Mouse (Mus musculus) layer of hippocampus, adult 8-10 months (tissue): ENCODE results near the gene 1500011B03Rik. TPM values are rescaled to one million over a fixed set of nuclear protein-coding genes. Genes with fewer than 3 reads are reported as not detected.
A peak's percentile ranks its signal among the peaks of the same experiment; 100 is the strongest.
"Not testable (repeated sequence)": the region's sequence is repeated elsewhere in the genome, so short reads cannot be mapped to it uniquely, and the experiment has no call there.

Experiments
- DNase-seq, 2 experiments: peaks; one replicate each; pipeline ENCODE4 v3.0.0; 2022; ENCODE audit warnings: low spot score in 2 of 2
- total RNA-seq, 4 experiments: library from RNA; stranded (reverse); gene quantifications; 2 replicates each; pipeline ENCODE4 v1.2.4; 2022

The 1500011B03Rik gene
- 100 to 1,000 TPM; 133 to 155 (median 137) TPM for total RNA-seq

DNA sequence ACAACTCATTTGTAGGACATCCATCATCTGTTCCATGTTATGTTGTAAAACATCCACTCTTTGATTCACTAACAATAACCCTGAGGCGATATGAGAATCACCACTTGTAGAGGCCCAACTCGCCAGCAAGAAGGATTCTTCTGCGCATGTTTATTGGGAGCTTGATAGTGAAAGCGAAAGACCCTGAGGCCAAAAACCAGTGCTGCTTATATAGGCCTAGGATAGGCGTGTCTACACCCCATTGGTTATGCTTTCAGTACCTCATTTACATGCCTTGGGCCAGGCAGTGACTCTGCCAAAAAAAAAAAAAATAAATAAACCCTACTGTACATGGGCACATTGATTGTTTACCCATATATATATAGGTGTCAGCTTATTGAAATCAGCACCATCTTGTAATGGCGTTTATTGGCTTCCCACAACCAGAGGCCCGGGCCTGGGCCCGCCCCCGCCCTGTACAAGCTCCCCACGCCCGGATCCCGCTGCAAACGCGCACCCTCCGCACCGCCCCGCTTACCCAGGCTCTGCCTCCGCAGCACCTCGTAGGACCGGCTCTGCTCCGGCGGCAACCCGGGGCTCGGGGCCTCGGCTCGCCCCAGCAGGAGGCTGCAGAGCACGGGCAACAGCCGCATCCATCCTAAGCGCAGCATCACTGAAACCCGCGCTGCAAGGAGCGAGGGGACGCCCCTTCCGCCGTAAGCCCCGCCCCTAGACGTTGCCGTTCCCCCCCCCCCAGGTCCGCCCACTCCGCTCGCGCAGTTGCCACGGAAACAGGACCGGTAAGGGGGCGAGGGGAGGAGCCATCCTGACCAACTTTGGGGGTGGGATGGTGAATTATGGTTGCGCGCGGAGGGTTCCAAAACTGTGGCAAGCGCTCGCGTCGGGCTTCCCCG lies at the start of gene 1500011B03Rik:
Gene 1500011B03Rik, minus strand, starts transcription at position 673 of the 893 bp plus-strand sequence.
- DNase-seq, result peak; percentile 54 to 69

GRCm38 (mm10) chr5:114865279-114865678 lies 42.0 kb upstream of the 1500011B03Rik start:
- DNase-seq, result no peak

DNA sequence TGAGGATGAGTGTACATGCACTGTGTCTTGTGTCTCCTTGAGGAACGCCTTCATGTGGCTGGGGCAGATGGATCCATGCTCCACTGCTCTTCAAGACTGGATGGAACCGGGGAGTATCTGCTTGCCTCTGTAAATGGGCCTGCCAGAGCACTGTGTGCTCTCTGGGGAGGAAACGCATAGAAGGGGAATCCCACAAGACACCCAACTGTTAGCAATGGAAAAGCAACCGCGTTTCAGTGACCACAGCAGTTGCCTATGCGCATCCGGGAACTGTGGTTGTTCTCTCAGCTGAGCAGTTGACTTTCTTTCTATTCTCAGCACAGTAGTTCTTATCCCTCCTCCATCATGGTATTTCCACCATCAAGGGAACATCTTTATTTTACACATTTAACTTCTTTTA lies 41.5 kb upstream of the 1500011B03Rik start:
- DNase-seq, result no peak

DNA sequence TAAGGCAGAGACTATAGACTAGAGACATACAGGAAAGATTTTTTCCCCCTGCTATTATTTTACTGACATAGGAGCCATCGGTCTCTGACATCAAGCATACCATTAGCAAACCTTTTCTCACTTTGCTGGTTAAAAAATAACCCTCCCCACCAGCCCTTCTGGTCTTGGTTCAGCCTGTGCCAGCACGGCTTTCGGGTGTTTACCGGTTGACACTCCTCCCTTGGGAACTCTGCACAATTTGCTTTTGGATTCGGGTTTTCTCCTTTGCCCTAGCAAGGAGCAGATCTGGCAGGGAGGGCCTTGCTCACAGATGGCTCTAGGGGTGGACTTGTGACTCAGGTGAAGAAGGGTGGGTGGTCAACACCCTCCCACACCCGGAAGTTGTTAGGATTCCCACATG lies 38.5 kb upstream of the 1500011B03Rik start:
- no peak for DNase-seq

GRCm38 (mm10) chr5:114859253-114859652 lies 36.0 kb upstream of the 1500011B03Rik start:
- peak; percentile 38 to 72 for DNase-seq

DNA sequence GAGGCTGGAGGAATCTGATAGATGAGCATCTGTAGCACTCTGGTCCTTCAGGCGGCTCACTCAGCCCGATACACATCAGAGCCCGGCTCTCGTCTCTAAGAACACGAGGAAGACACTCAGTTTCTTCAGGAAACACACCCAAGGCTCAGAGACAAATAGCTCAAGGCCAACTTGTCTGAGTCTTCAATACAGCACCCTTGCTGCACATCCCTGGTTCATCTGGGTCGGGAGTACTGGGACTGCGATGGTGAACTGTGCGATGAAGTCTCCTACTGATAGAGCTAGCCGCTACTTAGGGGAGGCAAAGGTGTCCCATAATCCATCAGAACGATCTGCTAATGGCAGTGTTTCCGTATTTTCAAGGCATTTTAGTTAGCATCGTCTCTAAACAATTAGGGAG lies 35.3 kb upstream of the 1500011B03Rik start, which contains the start of gene Gm9936:
Gene Gm9936, minus strand, starts transcription at position 101 of the 400 bp plus-strand sequence.
- no peak for DNase-seq

DNA sequence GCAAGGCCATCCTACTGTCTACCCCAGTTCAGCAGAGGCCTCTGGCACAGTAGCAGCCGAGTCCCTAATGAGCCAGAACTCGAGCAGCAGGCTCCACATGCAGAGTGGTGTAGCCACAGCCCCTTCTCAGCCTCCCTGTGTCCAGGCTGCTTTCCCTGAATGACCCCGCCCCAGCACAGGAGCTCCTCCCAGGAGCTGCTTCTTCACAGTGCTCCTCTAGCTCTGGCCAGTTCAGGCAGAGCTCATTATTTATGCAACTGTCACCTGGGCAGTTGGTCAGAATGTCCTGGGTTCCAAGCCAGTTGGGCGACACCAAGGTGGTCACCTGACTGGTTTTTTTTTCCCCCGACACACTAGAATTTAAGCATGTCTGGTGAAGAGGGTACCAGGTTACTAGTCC lies 30.1 kb upstream of the 1500011B03Rik start, which contains the start of gene 4930519G04Rik:
Gene 4930519G04Rik, plus strand, starts transcription at position 301 of the 400 bp plus-strand sequence.
- DNase-seq, result not testable (repeated sequence)

DNA sequence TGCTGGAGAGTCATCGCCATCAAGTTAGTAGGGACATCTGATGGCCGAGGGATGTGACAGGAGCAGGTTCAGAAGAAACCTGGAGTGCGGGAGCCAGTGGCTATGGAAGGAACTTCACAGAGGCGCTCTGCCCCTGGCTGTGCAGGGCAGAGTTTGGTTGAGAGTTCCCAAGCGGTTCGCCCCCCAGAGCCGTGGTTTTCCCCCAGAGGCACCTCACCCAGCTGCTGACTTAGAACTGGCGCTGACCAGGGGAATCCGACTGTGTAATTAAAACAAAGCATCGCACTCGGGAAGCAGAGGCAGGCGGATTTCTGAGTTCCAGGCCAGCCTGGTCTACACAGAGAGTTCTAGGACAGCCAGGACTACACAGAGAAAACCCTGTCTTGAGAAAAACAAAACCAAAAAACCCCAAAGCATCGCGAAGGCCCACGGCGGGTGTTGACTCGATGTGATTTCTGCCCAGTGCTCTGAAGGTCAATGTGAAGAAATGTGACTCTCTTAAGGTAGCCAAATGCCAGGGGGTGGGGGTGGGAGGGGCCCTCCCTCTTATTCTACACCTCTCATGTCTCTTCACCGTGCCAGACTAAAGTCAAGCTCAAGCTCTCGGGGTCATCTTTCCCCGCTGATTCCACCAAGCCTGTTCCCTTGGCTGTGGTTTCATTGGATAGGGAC lies 28.4 kb upstream of the 1500011B03Rik start:
- DNase-seq, result no peak

- not testable (repeated sequence) for DNase-seq
Measured at GRCm38 (mm10) chr5:114844371-114844770, 21.1 kb upstream of the 1500011B03Rik start.

- DNase-seq, result no peak
Measured at GRCm38 (mm10) chr5:114842674-114843073, 19.4 kb upstream of the 1500011B03Rik start.

DNA sequence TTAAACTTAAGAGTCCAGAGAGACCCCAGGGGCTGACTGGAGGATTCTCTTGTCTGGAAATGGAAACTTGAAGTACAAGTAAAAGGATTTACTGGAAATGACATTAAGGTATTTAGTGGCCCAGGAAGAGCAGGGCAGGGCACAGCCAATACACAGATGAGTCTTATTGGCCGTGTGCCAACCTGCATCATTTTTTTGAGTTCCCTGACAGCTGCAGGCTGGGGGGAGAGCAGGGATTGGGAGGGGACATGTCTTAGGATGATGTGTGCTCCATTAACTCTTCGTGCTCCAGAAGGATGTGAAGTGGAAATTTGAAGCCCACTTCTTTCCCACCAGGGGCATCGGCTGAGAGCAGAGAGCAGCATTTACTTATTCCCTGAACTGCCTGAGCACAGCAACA lies 18.9 kb upstream of the 1500011B03Rik start:
- not testable (repeated sequence) for DNase-seq

DNA sequence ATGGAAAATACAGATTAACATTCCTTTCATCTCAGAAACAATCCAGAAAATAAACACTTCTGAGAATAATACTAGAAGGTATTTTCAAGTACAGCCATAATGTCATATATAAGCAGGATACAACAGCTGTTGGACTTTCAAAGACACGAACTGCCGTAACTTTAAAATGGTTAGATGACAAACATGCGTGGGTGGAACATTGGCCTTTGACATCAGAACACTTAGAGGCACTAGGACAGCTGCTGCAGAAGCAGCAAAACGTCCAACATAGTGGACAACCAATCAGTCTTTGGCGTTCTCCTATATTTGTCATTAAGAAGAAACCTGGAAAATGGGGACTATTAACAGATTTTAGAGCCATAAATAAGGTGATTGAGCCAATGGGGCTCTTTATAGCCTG lies 17.2 kb upstream of the 1500011B03Rik start:
- DNase-seq, result not testable (repeated sequence)

DNA sequence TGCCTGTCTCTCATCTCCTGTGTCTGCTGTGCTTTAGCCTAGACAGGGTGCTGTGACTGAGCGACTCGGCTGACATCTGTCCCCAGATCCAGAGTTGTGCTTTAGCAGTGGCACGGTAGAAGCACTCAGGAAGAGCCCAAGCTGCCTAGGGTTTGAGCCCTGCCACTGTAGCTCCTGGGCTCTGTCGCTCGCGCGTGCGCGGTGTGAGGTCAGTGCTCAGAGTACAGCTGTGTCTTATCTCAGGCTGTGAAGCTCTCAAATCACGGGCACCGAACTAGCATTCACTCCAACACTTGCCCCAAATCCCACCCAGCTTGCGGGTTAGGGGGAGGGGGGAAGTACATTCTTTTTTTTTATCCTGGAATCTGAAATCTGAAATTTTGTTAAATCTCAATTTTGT lies 13.6 kb upstream of the 1500011B03Rik start:
- DNase-seq, result no peak

DNA sequence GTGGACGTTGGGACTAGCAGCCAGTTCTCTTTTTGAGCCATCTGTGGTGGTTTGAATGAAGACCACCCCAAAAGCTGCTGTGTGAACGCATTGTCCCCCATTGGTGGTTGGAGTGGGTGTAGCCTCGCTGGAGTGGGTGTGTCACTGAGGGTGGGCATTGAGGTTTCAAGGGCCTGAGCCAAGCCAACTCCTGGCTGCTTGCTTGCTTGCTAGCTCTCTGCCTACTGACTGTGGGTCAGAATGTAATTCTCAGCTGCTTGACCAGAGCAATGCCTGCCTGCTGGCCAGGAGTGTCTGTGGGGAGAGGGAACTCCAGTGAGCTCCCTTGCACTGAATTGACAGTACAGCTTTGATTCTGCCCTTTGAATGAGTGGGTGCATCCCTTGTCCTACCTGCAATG lies 6.5 kb upstream of the 1500011B03Rik start:
- DNase-seq, result no peak

DNA sequence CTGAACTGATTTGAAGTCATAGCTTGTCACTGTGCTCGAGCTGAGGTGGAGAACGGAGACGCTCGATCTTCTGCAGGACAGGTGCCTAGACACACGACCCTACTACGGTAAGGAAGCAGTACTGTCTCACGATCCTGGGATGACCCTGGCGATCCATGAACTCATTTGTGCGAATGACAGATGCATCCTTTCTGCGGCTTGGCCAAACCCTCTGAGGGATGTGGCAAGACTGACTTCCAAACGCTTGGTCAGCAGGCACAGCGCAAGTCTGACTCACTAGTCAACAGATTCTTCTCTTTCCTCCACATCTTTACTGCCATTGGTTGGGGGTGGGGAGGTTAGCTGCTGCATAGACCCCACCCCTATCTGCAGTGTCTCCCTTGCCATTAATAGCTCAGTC lies 4.2 kb upstream of the 1500011B03Rik start:
- no peak for DNase-seq

DNA sequence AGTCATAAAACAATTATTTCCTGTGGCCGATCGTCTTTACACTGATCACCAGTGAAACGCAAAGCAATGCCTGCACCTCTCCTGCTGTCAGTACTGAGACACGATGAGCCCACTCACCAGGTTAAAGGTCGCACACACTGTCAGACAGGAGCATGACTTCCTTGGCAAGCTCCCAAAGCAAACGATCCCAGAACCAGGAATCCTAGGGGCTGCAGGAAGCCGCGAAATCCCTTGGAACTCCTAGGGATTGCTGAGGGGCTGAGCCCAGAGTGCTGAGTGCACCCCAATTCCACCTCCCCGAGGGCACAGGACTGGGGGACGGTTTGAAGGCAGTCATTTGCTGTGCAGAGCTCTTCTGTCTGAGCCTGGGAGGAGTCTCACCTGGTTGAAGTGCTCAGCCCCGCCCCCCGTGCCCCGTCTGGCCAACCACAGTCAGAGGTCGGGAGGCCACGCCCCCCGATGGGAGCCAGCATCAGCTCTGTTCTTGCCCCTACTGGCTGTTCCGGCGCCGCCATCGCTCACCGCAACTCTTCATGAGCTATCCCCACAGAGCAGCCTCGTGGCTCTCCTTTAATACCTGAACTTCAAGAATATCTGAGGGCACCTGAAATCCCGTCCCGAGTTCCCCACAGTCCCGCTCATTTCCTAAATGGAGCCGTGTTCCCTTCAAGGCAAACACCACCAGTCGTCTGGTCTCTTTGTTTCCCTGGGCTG lies 2.9 kb upstream of the 1500011B03Rik start:
- DNase-seq, result no peak

DNA sequence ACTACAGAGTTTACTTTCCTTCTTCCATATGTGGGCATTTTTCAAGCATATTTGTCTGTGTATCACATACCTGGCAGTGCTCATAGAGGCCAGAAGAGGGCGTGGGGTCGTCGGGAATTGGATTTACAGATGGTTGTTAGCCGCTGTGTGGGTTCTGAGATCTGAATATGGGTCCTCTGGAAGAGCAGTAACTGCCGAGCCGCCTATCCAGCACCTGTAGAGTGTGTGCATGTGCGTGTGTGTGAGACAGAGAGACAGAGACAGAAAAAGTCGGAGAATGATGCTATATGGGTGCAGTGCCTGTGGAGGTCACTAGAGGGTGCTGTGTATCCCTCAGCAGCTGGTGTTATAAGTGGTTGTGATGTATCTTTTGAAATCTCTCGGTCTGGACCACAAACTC lies 929 bp upstream of the 1500011B03Rik start:
- DNase-seq, result peak in 1 of 2 experiments; percentile 65

GRCm38 (mm10) chr5:114818124-114818523 lies 5.1 kb downstream of the 1500011B03Rik start:
- no peak for DNase-seq

- no peak for DNase-seq
Measured at GRCm38 (mm10) chr5:114816599-114816998, 6.7 kb downstream of the 1500011B03Rik start.

DNA sequence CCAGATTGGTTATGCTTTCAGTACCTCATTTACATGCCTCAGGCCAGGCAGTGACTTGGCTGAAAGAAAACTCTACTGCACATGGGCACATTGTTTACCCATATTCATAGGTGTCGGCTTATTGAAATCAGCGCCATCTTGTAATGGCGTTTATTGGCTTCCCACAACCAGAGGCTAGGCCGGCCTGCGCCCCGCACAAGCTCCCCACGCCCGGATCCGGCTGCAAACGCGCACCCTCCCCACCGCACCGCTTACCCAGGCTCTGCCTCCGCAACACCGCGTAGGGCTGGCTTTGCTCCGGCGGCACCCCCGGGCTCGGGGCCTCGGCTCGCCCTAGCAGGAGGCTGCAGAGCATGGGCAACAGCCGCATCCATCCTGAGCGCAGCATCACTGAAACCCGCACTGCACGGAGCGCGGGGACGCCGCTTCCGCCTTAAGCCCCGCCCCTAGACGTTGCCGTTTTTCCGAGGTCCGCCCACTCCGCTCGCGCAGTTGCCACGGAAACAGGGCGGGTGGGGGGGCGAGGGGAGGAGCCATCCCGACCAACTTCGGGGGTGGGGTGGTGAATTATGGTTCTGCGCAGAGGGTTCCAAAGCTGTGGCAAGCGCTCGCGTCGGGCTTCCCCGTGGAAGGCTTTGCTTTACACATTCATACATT lies 9.6 kb downstream of the 1500011B03Rik start:
- DNase-seq, result peak; percentile 83 to 89

DNA sequence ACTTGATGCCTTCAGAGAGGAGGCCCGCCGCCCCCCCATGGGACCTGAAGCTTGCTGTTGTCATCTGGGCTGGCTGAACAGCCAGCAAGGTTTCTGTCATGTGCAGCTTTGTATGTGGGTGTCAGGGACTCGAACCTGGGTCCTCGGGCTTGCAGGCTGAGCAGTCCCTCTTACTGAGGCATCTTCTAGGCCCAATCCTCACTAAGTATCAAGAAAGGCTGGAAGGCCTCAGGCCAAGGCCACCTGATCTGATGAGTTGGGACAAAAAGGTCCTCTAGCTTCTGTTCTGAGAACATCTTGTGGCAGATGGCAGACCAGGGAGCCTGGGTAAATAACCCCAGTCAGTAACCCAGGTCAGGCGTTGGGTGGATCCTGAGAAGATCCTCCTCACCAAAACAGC lies 13.4 kb downstream of the 1500011B03Rik start:
- DNase-seq, result no peak
